Mouse (Mus musculus) spleen, adult 2 months (tissue): ENCODE data around the gene Plekhm3.

Experiments
- CTCF ChIP-seq: fragments of 200-500 bp; IDR thresholded peaks from 2 replicates; pipeline ENCODE4 v1.5.1; 2011; ENCODE audit warnings: mild to moderate bottlenecking, inconsistent platforms; ENCODE audit not compliant: insufficient read depth, insufficient read length, insufficient replicate concordance; ENCODE audit errors: extremely low read depth
- POLR2A ChIP-seq: fragments of 200-500 bp; IDR thresholded peaks from 2 replicates; pipeline ENCODE4 v1.6.1; 2011; ENCODE audit warnings: low read depth, low read length, inconsistent platforms

DNA sequence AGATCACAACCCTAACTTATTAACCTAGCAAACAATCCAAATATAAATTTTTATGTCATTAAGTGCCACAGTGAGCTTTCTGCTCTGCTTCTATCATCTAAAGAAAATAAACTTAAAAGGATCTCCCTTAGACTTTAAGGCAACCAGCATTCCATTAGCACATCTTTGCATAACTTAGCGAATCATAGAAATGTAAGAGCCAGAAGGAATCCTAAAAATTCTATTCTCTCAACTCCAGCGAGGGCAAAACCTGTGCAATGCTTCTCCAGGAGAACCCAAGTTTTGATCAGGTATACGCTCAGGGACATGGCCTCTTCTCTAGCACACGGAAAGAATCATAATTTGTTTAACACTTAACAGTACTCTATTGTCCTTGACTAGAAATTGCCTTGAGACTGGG, 27.0 kb downstream of the Plekhm3 start:
- TF ChIP-seq POLR2A (no peak), CTCF (no peak)
